In the genomic region with DNA sequence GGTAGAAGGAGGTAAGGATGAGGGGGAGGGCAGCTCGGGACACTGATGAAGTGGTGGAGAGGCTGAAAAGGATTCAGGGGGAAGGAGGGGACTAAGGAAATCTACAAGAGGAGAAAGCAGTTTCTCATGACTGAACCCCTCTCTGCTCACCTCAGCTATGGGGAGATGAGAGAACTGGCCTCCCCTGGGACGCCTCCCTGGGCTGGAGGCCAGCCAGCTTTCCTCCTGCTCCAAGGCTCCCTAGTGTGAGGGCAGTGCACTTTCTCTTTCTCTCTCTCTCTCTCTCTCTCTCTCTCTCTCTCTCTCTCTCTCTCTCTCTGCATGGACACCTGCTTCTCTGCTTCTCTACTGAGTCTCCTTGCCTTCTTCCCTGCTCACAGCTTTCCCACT, we compare ENCODE assay signal across 19 mouse cellular contexts. TPM values are rescaled to one million over a fixed set of nuclear protein-coding genes. Genes with fewer than 3 reads are reported as not detected.
A peak's percentile ranks its signal among the peaks of the same experiment; 100 is the strongest.
DNase-seq lines count a peak whose midpoint lies in the region; ATAC-seq lines count a peak whose summit lies in the region.
"Had no signal": no experiment of that assay in that cellular context is flagged by ENCODE, and none has a peak within 500 bp of the region (broad histone marks: within the 10 kb centered on the region; RNA-seq: fewer than 3 reads in every experiment).

No protein-coding gene starts in this region.

- peaks cover 89% of the 10 kb centered on the region for H3K4me1 ChIP-seq in hindbrain, embryonic 10.5 days (replicated peaks)
- H3K4me1 ChIP-seq in midbrain, embryonic 13.5 days (replicated peaks) = peaks cover 86% of the 10 kb centered on the region

- H3K9ac ChIP-seq in midbrain, embryonic 13.5 days (replicated peaks) = peak overlapping the region; percentile 100
- H3K9ac ChIP-seq: heart, embryonic 12.5 days; kidney, embryonic 15.5 days; liver, embryonic 14.5 days had no signal

- WGBS in hindbrain, embryonic 10.5 days = 49% methylated on average over 2 of the region's 2 CpGs
- 21% methylated on average over 2 of the region's 2 CpGs for WGBS in midbrain, embryonic 13.5 days

- ATAC-seq in midbrain, embryonic 13.5 days = no peak
- ATAC-seq: Patski had no signal

- no peaks in the 10 kb centered on the region for H3K9me3 ChIP-seq in hindbrain, embryonic 10.5 days
- H3K9me3 ChIP-seq in midbrain, embryonic 13.5 days = no peaks in the 10 kb centered on the region
- H3K9me3 ChIP-seq: heart, embryonic 12.5 days; kidney, embryonic 15.5 days had no signal

- H3K27ac ChIP-seq in hindbrain, embryonic 10.5 days = no peak overlapping the region
- H3K27ac ChIP-seq in midbrain, embryonic 13.5 days = peak overlapping the region; percentile 96
- H3K27ac ChIP-seq: kidney, embryonic 15.5 days; liver, embryonic 14.5 days had no signal

- peaks cover 9% of the 10 kb centered on the region for H3K36me3 ChIP-seq in hindbrain, embryonic 10.5 days
- H3K36me3 ChIP-seq in midbrain, embryonic 13.5 days = peaks cover 12% of the 10 kb centered on the region
- H3K36me3 ChIP-seq: heart, embryonic 12.5 days; kidney, embryonic 15.5 days had no signal

- H3K27me3 ChIP-seq in hindbrain, embryonic 10.5 days (ENCODE audit: insufficient read depth, poor library complexity, severe bottlenecking) = peaks cover 96% of the 10 kb centered on the region
- H3K27me3 ChIP-seq in midbrain, embryonic 13.5 days = no peaks in the 10 kb centered on the region

- DNase-seq in right cerebral cortex, adult 18-20 months = peak; percentile 30
- no peak for DNase-seq in right cerebral cortex, postnatal 36 days (ENCODE audit: low spot score in 2 of 2)
- no peak for DNase-seq in hindbrain, embryonic 10.5 days (ENCODE audit: low spot score)
- no peak for DNase-seq in spleen, postnatal 4 days (ENCODE audit: low spot score in 2 of 2)
- DNase-seq in lung, postnatal 25 days (ENCODE audit: low spot score) = no peak
- DNase-seq in ovary, postnatal 36 days (ENCODE audit: low spot score) = no peak
- DNase-seq: embryo, embryonic 11 days; gastrocnemius, postnatal 25 days; left cerebral cortex, postnatal 4 days; right cerebral cortex, postnatal 4 days; thymus, postnatal 4 days had no signal

- H3K4me3 ChIP-seq in hindbrain, embryonic 10.5 days = peak overlapping the region; percentile 73; the same call in 1 of the 2 replicates
- peak overlapping the region; percentile 89 for H3K4me3 ChIP-seq in midbrain, embryonic 13.5 days (replicated peaks)
- H3K4me3 ChIP-seq: erythroblast, embryonic 14.5 days; heart, embryonic 12.5 days; kidney, embryonic 15.5 days had no signal

- peak overlapping the region; percentile 94 for H3K4me2 ChIP-seq in midbrain, embryonic 13.5 days (replicated peaks)
- H3K4me2 ChIP-seq: heart, embryonic 12.5 days; kidney, embryonic 15.5 days had no signal

RNA-seq across cellular contexts. Expression of a gene that starts 42.2 kb away (rescaled TPM):
- polyA plus RNA-seq in hindbrain, embryonic 10.5 days (2016; fragmentation: Nextera tagmentation; extraction: Ambion mirVana) = not detected in 2 replicates
- polyA plus RNA-seq in midbrain, embryonic 13.5 days (2015; fragmentation: Nextera tagmentation; extraction: Ambion mirVana) = 0.19 TPM in 1 of 2 replicates, not detected in the other
- polyA plus RNA-seq: brain, embryonic 14.5 days; erythroblast, embryonic 14.5 days; heart, embryonic 12.5 days; liver, embryonic 14.5 days; Patski; stomach, embryonic 16.5 days had no signal
